Mouse (Mus musculus): ENCODE results near the gene B830017H08Rik.

DNA sequence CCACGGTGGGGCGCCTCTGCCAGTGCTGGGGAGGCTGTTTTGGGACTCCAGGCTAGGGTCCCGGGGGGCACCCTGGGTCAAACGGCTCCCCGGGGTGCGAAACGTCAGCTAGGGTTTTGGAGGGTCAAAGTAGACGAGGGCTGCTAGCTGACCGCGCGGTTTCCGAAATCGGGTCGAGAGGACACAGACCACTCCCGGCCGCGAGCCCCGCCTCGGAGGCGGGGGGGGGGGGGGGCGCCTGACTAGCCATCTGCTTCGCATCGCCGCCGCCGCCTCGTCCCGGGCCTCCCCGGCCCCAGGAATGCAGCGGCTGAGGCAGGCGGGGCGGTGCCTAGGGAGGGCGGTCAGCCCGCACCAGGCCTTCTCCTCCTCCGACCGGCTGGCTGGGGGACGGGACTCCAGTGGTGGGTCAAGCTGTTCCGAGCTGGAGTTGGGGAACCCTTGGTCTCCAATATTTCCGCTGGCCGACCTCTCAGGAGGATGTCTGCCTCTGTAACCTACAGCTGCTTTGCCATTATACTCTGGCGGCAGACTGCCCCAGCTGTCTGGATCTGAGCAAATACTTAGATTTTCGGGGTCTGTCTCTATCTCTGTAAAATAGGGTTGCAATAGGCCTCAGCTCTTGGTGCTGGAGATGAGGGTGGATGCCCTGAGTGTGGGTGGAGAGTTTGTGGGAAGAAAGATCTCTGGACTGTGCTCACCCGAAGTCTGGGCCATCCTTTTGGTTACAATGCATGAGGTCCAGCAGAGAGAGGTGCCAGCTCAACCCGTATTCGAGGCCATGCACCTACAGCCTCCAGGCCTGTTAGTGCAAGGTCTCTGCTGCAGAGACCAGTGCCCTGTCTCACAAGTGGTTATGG is 34.4 kb upstream of the B830017H08Rik start:
- no peak for TF ChIP-seq CTCF (IDR thresholded peaks at IDR 0.05; ENCODE audit: extremely low read depth, insufficient read length, insufficient replicate concordance, low read depth, low read length)
- no peak for TF ChIP-seq POLR2A (IDR thresholded peaks at IDR 0.05; ENCODE audit: low read depth, low read length)
